Mouse (Mus musculus) forebrain, embryonic 12.5 days (tissue): ENCODE data around the gene Obox2. TPM values are rescaled to one million over a fixed set of nuclear protein-coding genes. Genes with fewer than 3 reads are reported as not detected.
"Not testable (repeated sequence)": the region's sequence is repeated elsewhere in the genome, so short reads cannot be mapped to it uniquely, and the experiment has no call there.

Experiments
- ATAC-seq: fragments of 200-750 bp; cut with Nextera tagmentation; 2 replicates; pipeline ENCODE4 v1.8.0; 2017; ENCODE audit warnings: moderate TSS enrichment; ENCODE audit not compliant: low FRiP score
- H3K27ac ChIP-seq: fragments of 300-500 bp; sonication (generic); 2 replicates; pipeline ENCODE4 v1.5.1; 2016; ENCODE audit warnings: mild to moderate bottlenecking
- H3K27me3 ChIP-seq: fragments of 300-500 bp; sonication (generic); 2 replicates; pipeline ENCODE4 v1.6.1; 2016; ENCODE audit warnings: mild to moderate bottlenecking
- H3K36me3 ChIP-seq: fragments of 300-500 bp; sonication (generic); replicated peaks from 2 replicates; pipeline ENCODE4 v1.6.1; 2016; ENCODE audit warnings: mild to moderate bottlenecking
- H3K4me1 ChIP-seq: fragments of 300-500 bp; sonication (generic); 2 replicates; pipeline ENCODE4 v1.6.1; 2016
- H3K4me2 ChIP-seq: fragments of 300-500 bp; sonication (generic); 2 replicates; pipeline ENCODE4 v1.6.1; 2016; ENCODE audit warnings: mild to moderate bottlenecking, moderate library complexity
- H3K4me3 ChIP-seq: fragments of 300-500 bp; sonication (generic); replicated peaks from 2 replicates; pipeline ENCODE4 v1.5.1; 2016; ENCODE audit warnings: mild to moderate bottlenecking
- H3K9ac ChIP-seq: fragments of 300-500 bp; sonication (generic); 2 replicates; pipeline ENCODE4 v1.6.1; 2016; ENCODE audit warnings: mild to moderate bottlenecking
- H3K9me3 ChIP-seq: fragments of 300-500 bp; sonication (generic); 2 replicates; pipeline ENCODE4 v1.6.1; 2016
- WGBS: fragments of 180-500 bp; shearing (Covaris S2); methylation state at CpG from one replicate; pipeline ENCODE4 v1.1.7; 2016; 5-methylcytosine and 5-hydroxymethylcytosine counted together
- polyA plus RNA-seq: library from polyadenylated mRNA; unstranded; fragments of >200 nt; fragmentation: Nextera tagmentation; extraction: Ambion mirVana; gene quantifications from 2 replicates; pipeline ENCODE4 v1.2.1, GENCODE M21; 2016

The Obox2 gene
- not detected in 2 replicates for polyA plus RNA-seq

- not testable (repeated sequence) for H3K9me3 ChIP-seq, H3K4me2 ChIP-seq, H3K36me3 ChIP-seq, H3K27ac ChIP-seq, H3K9ac ChIP-seq, ATAC-seq, H3K4me1 ChIP-seq, H3K27me3 ChIP-seq, H3K4me3 ChIP-seq
- WGBS, result no CpG with 5 or more reads among the region's 2 CpGs
Measured at GRCm38 (mm10) chr7:15388421-15388998, at the start of gene Obox2, which contains the start of gene Obox1. Gene Obox2 (plus strand): TSS chr7:15388721. Gene Obox1 (plus strand): TSS chr7:15388948.

- not testable (repeated sequence) for H3K27me3 ChIP-seq, H3K4me1 ChIP-seq, ATAC-seq, H3K4me3 ChIP-seq, H3K27ac ChIP-seq, H3K36me3 ChIP-seq, H3K4me2 ChIP-seq, H3K9ac ChIP-seq
- 66% methylated on average over 3 of the region's 3 CpGs for WGBS
- peaks cover 32% of the 10 kb centered on the region for H3K9me3 ChIP-seq
Measured at GRCm38 (mm10) chr7:15399147-15399874, 10.8 kb downstream of the Obox2 start.

DNA sequence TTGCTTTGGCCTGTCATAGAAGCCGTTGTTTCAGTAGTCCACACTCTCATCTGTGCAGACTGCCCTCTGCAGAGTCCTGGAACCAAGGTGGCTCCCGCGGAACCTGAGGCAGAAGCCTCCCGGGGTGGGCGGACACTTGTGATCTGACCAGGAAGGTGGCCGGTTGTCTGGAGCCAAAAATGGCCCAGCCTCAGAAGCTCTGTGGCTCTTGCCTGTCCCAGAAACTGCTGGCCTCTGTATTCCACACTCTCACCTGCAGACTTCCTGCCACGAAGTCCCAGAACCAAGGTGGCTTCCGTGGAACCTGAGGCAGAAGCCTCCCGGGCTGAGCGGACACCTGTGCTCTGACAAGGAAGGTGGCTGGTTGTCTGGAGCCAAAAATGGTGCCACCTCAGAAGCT is 18.3 kb downstream of the Obox2 start:
- H3K9ac ChIP-seq, H3K4me2 ChIP-seq, H3K36me3 ChIP-seq, H3K4me1 ChIP-seq, ATAC-seq, H3K27me3 ChIP-seq, H3K27ac ChIP-seq, H3K4me3 ChIP-seq: not testable (repeated sequence)
- H3K9me3 ChIP-seq, result peaks cover 17% of the 10 kb centered on the region
- WGBS, result 86% methylated on average over 10 of the region's 10 CpGs

DNA sequence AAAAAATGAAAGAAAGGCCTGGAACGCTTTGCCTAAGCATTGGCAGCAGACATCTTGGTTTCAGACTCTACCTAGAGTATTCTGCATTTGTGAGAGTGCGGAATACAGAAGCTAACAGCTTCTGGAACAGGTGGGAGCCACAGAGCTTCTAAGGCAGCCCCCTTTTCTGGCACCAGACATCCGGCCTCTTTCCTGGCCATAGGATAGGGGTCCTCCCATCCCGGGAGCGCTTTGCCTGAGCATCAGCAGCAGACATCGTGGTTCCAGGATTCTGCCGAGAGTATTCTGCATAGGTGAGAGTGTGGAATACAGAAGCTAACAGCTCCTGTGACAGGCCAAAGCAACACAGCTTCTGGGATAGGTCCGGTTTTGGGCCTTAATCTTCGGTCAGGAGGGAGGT is 29.5 kb downstream of the Obox2 start:
- H3K9ac ChIP-seq, H3K27me3 ChIP-seq, H3K4me1 ChIP-seq, H3K4me3 ChIP-seq, ATAC-seq, H3K27ac ChIP-seq, H3K36me3 ChIP-seq, H3K4me2 ChIP-seq: not testable (repeated sequence)
- WGBS, result 81% methylated on average over 9 of the region's 9 CpGs
- H3K9me3 ChIP-seq, result peaks cover 15% of the 10 kb centered on the region

GRCm38 (mm10) chr7:15425537-15425936 is 37.0 kb downstream of the Obox2 start:
- H3K27ac ChIP-seq, H3K27me3 ChIP-seq, H3K4me3 ChIP-seq, H3K4me2 ChIP-seq, ATAC-seq, H3K36me3 ChIP-seq, H3K9me3 ChIP-seq, H3K4me1 ChIP-seq, H3K9ac ChIP-seq: not testable (repeated sequence)
- WGBS, result 89% methylated on average over 4 of the region's 4 CpGs

Other genes with a start within 250 kb of the Obox2 start
- not detected in 2 replicates for gene Obox1, start 227 bp downstream of the Obox2 start, polyA plus RNA-seq